Mouse (Mus musculus) liver, adult (tissue): Measurements from ENCODE around the gene Itih3.

Experiments
- GATA4 ChIP-seq: IDR thresholded peaks from 2 replicates; pipeline ENCODE4 v1.6.1; 2014; ENCODE audit warnings: mild to moderate bottlenecking, low read length; ENCODE audit not compliant: insufficient replicate concordance

The Itih3 gene

DNA sequence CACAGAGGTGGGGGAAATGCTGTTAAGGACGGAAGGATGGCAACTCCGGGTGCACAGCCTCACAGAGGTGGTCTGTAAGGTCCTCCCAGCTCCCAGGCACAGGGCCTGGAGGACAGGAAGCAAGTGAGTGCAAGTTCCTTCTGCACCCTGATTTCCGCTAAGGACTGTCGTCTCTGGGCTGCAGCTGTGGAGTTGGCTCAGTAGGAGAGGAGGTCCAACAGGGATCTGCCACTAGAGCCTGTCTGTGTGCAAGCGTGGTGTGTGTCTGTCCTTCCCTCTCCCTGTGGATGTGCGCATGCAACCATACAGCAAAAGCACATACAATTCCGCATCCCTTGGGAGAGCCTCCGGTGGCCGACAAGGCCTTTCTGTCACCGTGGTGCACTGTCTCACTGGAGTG lies 47.1 kb downstream of the Itih3 start:
- no peak for TF ChIP-seq GATA4

DNA sequence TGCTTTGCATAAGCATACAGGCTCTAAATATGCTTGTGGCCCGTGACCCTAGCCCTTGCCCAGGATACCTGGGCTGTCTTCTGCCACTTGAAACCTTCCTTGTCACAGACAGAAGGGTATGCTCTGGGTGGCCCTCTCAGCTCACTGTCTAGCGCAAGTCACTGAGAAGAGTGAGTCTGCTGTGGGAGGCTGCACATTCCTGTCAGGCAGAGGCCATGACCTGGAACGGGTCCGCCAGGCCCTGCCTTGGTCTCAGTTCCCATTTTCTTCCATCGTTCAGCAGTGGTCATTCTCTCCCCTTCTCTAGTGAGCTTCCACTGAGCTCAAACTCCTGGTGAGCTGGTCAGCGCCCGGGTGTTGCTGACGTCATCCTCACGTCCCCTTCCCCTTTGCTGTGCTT lies 47.6 kb downstream of the Itih3 start:
- no peak for TF ChIP-seq GATA4

DNA sequence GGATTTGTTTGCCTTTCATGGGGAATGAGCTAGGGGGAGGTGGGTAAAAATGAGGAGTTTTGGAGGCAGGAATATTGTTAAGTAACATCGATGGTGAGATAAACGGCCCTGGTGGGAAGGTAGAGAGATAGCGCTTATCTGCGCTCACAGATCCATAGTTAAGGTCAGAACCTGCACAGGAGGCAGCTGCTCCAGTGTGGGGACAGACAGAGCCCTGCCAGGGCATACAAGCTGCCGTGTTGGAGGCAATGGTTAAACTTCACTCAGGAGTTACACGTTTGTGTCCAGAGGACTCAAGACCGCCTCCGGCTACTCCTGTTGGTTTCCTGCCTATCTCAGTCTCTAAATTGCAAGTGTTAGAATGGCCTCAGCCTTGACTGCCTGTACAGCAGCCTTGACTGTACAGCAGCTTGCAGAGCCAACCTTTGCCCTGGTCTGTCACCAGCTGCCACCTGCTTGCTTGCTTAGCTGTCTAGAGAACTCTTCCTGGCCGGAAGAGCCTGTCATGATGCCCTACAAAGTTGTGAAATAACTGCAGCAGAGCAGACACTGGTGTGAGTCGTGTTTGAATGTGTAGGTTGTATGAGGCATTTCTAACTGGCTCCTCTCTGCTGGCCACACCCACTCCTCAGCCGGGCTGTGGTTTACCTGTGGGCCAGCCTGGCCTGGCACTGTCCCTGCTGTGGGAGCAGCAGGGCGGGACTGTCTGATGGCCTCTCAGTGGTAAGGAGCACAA lies 48.3 kb downstream of the Itih3 start:
- TF ChIP-seq GATA4 = peak; percentile 82; the same call in 1 of the 2 replicates

DNA sequence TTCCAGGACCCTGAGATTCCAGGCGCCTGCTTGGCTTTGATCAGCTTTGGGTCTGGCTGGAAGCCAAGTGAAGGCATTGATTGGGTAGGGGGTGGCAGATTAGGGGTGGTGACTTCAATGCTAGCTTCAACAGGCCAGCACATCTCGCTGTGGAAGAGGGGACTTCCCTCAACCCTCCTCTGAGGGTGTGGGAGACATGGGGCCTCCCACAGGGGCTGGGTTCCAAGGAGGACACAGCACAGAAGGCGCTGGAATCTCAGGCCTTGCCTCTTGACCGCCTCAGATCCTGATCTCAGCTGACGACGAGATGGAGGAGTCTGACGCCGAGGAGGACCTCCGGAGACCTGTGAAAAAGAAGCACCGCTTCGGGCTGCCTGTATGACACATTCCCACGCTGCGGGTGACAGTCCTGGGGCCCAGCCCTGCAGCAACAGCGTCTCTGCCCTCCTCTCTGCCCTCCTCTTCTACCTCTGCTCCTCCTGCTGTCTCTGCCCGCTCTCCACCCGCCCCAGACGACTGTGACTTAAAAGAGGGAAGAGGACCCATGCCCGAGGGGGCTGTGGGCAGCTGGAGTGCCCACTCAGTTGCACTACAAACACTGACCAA lies 49.4 kb downstream of the Itih3 start:
- no peak for TF ChIP-seq GATA4

DNA sequence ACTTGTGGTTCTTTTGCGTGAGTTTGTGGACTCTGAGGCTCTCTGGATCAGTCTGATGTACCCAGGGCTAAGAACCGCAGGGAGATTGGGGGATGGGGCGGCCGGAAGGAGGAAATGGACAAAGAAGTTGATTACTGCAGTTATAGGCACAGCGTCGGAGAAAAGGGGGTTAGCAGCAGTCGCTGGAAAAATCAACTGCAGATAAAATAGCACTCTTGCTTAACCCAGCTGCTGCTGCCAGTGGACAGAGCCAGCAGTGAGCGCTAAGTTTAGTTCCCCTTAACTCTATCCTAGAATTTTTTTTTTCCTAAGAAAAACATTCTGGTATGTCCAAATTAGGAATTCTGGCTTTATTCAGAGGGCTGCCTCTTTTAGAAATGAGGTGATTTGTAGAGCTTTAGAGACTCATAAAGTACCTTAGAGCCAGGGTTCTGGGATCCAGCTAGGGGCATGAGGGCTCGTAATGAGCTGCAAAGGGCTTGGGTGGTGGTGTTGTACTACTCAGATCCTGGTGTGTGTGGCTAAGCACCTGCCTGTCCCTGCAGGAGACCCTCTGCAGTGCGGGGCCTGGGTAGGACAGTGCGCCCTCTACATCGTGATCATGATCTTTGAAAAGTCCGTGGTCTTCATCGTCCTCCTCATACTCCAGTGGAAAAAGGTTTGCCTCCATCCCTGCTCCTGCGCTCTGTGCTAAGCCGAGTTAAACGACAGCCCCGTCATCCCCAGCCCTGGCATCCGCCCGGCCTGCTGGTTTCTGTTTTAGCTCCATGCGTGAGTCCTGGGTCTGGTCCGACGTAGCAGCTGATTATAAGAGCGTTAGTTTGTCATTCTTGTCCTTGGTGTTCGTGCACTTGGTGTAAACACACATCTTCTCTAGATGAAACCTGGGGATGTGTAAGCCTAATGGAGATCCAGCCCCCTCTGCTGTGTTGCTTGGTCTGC lies 53.1 kb downstream of the Itih3 start:
- TF ChIP-seq GATA4 = peak; percentile 76; the same call in 1 of the 2 replicates

DNA sequence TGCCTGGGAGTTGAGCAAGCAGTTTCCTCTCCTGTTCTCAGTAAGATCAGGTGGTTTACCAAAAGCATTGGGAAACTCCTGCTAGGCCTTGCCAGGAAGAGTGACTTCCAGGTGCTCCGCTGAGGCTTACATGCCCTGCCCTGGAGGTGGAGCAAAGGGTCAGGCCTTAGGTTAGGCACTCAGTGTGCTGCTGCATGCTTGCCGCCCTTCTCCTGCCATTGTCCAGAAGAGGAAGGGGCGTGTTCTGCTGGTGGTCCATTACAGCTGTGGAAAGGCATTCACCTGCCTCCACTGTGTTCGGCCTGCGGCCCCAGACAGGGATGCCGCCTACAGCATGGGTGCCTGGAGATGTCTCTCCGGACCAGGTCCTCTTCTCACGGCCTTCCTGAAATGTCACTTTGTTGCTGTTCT lies 54.2 kb downstream of the Itih3 start:
- TF ChIP-seq GATA4 = no peak

DNA sequence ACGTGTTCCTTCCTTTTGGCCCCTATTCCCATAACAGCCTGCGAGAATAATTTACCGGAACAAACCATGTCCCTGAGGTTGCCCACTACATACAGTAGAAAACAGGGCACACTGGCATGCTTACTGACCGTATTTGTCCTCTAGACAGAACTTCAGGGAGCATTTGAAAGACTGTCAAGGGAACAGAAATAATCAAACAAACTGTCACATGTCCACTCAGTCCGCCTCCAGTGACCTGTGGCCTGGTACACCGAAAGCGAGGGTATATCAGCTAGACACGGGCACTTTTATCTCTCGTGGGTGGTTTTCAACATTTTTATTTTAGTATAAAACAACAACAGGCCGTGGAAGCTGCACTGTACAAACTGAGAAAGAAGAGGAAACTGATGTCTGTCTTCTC lies 54.7 kb downstream of the Itih3 start:
- TF ChIP-seq GATA4 = no peak

DNA sequence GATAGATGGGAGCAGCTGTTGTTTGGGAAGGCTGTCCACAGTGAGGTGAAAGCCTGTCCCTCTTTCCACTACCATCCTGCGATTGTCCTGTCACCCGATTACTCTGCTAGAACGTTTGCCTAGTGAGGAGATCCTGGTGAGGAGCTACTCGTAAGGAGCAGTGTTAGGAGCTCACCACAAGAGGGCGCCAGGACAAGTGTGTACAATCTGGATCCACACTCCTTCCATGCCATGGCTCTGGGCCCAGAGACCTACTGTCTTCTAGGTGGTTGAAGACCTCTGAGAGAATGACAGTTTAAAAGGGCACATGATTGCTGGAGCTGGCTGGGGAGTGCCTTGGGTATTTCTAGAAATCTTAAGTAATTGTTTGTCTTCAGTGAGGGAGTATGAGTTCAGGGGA lies 56.5 kb downstream of the Itih3 start:
- no peak for TF ChIP-seq GATA4

DNA sequence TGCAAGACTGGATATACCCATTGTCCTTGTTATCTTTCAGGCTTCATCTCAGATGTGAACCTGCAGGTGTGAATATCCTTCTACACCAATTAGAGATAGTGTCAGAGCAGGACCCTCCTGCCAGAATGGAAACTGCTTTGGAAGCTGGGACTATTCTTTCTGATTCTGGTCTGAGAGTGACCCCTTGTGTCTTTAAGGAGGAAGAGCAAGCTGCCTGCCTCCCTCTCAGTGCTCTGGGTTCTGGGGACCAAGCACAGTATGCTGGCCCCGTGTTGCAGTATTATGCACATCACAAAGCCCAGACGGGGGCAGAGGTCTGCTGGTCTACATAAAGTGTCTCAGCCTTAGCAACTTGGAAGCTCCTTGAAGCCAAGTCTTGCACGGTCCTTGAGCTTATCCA lies 58.2 kb downstream of the Itih3 start:
- TF ChIP-seq GATA4 = no peak

DNA sequence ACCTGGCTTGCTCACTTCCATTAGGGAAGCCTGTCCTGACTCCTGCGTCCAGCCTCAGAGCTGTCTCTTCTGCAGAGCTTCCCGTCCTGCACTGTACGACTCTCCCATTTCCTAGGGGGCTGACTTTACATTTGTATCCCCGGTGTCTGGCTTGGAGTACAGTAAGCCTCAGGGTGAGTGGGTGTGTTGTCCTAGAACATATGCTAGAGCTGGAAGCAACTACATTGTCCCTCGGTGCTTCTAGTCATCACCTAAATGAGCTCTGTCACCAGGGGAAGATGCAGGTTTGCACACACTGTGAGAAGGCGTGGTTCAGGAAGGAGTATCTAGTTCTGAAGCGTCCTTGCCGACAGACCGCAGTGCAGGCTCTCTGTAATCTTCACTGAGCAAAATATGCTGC lies 61.2 kb downstream of the Itih3 start:
- TF ChIP-seq GATA4 = no peak

DNA sequence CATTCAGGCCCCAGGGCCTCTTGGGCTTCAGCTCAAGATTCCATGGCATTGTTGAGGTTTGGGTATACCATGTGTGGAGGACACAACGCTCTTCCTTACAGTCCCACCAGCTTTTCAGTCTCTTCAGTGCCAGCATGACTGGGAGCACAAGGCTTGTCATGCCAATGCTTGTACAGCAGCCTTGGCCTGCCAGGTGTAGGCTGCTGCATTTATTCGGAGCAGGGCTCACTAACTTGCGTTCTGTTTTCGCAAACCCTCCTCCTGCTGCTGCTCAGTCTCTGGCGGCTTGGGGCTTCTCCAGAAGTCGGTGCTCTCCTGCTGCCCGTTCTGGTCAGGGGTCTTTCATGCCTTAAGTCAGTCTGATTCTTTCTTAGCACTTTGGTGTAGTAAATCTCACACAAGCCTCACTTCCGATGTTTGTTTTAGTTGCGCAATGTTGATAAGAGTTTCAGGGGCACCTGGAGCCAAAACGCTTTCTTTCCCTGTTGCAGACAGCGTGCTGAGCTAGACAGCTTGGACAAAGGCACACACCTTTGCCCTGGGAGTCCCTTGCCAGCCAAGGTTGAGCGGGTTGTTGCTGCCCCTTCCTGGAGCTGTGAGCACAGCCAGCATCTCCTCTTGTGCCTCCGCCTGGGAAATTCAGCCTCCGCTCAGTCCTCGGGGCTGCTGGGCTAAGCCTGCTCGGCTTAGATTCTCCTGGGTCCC lies 62.0 kb downstream of the Itih3 start:
- TF ChIP-seq GATA4 = peak; percentile 95
